Mouse (Mus musculus): ENCODE measurements around the gene Efna5. TPM values are rescaled to one million over a fixed set of nuclear protein-coding genes. Genes with fewer than 3 reads are reported as not detected.

The Efna5 gene
- polyA plus RNA-seq, 1 experiment: not detected

- no peak for TF ChIP-seq GATA1 (IDR thresholded peaks at IDR 0.05; ENCODE audit: borderline replicate concordance, low read length)
- no peak for TF ChIP-seq FLI1 (IDR thresholded peaks at IDR 0.05; ENCODE audit: low read length)
- Histone ChIP-seq H3K27me3 (replicated peaks) (no peaks in the 10 kb centered on the region), H3K36me3 (replicated peaks; ENCODE audit: low read length) (no peaks in the 10 kb centered on the region), H3K4me1 (no peaks in the 10 kb centered on the region), H3K9me3 (peaks cover 25% of the 10 kb centered on the region), H3K4me3 (replicated peaks) (no peak overlapping the region)
Observed at GRCm38 (mm10) chr17:62756951-62757350, 124.2 kb downstream of the Efna5 start.

GRCm38 (mm10) chr17:62755635-62756034, 125.5 kb downstream of the Efna5 start:
- peaks cover 19% of the 10 kb centered on the region for H3K9me3 ChIP-seq
- no peaks in the 10 kb centered on the region for H3K36me3 ChIP-seq (replicated peaks; ENCODE audit: low read length)
- TF ChIP-seq FLI1 (IDR thresholded peaks at IDR 0.05; ENCODE audit: low read length): no peak
- no peak for TF ChIP-seq GATA1 (IDR thresholded peaks at IDR 0.05; ENCODE audit: borderline replicate concordance, low read length)
- no peaks in the 10 kb centered on the region for H3K27me3 ChIP-seq (replicated peaks)
- H3K4me3 ChIP-seq (replicated peaks): no peak overlapping the region
- no peaks in the 10 kb centered on the region for H3K4me1 ChIP-seq

- H3K4me3 ChIP-seq (replicated peaks): no peak overlapping the region
- H3K9me3 ChIP-seq: peaks cover 14% of the 10 kb centered on the region
- H3K27me3 ChIP-seq (replicated peaks): no peaks in the 10 kb centered on the region
- TF ChIP-seq FLI1 (IDR thresholded peaks at IDR 0.05; ENCODE audit: low read length) (no peak), GATA1 (IDR thresholded peaks at IDR 0.05; ENCODE audit: borderline replicate concordance, low read length) (no peak)
- no peaks in the 10 kb centered on the region for H3K36me3 ChIP-seq (replicated peaks; ENCODE audit: low read length)
- H3K4me1 ChIP-seq: no peaks in the 10 kb centered on the region
Observed at GRCm38 (mm10) chr17:62754638-62755037, 126.5 kb downstream of the Efna5 start.

- no peak for TF ChIP-seq GATA1 (IDR thresholded peaks at IDR 0.05; ENCODE audit: borderline replicate concordance, low read length)
- no peak for TF ChIP-seq FLI1 (IDR thresholded peaks at IDR 0.05; ENCODE audit: low read length)
- H3K4me1 ChIP-seq: no peaks in the 10 kb centered on the region
- no peaks in the 10 kb centered on the region for H3K36me3 ChIP-seq (replicated peaks; ENCODE audit: low read length)
- no peaks in the 10 kb centered on the region for H3K27me3 ChIP-seq (replicated peaks)
- peaks cover 6% of the 10 kb centered on the region for H3K9me3 ChIP-seq
- no peak overlapping the region for H3K4me3 ChIP-seq (replicated peaks)
Observed at GRCm38 (mm10) chr17:62752381-62752889, 128.7 kb downstream of the Efna5 start.

- Histone ChIP-seq H3K4me3 (replicated peaks) (no peak overlapping the region), H3K9me3 (peaks cover 20% of the 10 kb centered on the region), H3K36me3 (replicated peaks; ENCODE audit: low read length) (no peaks in the 10 kb centered on the region), H3K27me3 (replicated peaks) (no peaks in the 10 kb centered on the region), H3K4me1 (no peaks in the 10 kb centered on the region)
- TF ChIP-seq GATA1 (IDR thresholded peaks at IDR 0.05; ENCODE audit: borderline replicate concordance, low read length) (no peak), FLI1 (IDR thresholded peaks at IDR 0.05; ENCODE audit: low read length) (no peak)
Observed at GRCm38 (mm10) chr17:62750647-62751046, 130.5 kb downstream of the Efna5 start.

GRCm38 (mm10) chr17:62748803-62749619, 132.1 kb downstream of the Efna5 start:
- H3K9me3 ChIP-seq: peaks cover 24% of the 10 kb centered on the region
- no peaks in the 10 kb centered on the region for H3K36me3 ChIP-seq (replicated peaks; ENCODE audit: low read length)
- H3K4me3 ChIP-seq (replicated peaks): peak overlapping the region; percentile 23
- TF ChIP-seq FLI1 (IDR thresholded peaks at IDR 0.05; ENCODE audit: low read length) (no peak), GATA1 (IDR thresholded peaks at IDR 0.05; ENCODE audit: borderline replicate concordance, low read length) (no peak)
- H3K27me3 ChIP-seq (replicated peaks): no peaks in the 10 kb centered on the region
- no peaks in the 10 kb centered on the region for H3K4me1 ChIP-seq

- Histone ChIP-seq H3K36me3 (replicated peaks; ENCODE audit: low read length) (no peaks in the 10 kb centered on the region), H3K4me1 (no peaks in the 10 kb centered on the region)
- TF ChIP-seq FLI1 (IDR thresholded peaks at IDR 0.05; ENCODE audit: low read length) (no peak), GATA1 (IDR thresholded peaks at IDR 0.05; ENCODE audit: borderline replicate concordance, low read length) (no peak)
Observed at GRCm38 (mm10) chr17:62747381-62747780, 133.7 kb downstream of the Efna5 start.

GRCm38 (mm10) chr17:62746827-62747226, 134.3 kb downstream of the Efna5 start:
- Histone ChIP-seq H3K4me1 (no peaks in the 10 kb centered on the region), H3K36me3 (replicated peaks; ENCODE audit: low read length) (no peaks in the 10 kb centered on the region), H3K9me3 (peaks cover 27% of the 10 kb centered on the region), H3K27me3 (replicated peaks) (no peaks in the 10 kb centered on the region), H3K4me3 (replicated peaks) (no peak overlapping the region)
- TF ChIP-seq FLI1 (IDR thresholded peaks at IDR 0.05; ENCODE audit: low read length) (no peak), GATA1 (IDR thresholded peaks at IDR 0.05; ENCODE audit: borderline replicate concordance, low read length) (no peak)

More at GRCm38 (mm10) chr17:62747381-62747780, 133.7 kb downstream of the Efna5 start:
- Histone ChIP-seq H3K4me3 (replicated peaks) (no peak overlapping the region), H3K27me3 (replicated peaks) (no peaks in the 10 kb centered on the region), H3K9me3 (peaks cover 27% of the 10 kb centered on the region)

GRCm38 (mm10) chr17:62745286-62745685, 135.8 kb downstream of the Efna5 start:
- TF ChIP-seq GATA1 (IDR thresholded peaks at IDR 0.05; ENCODE audit: borderline replicate concordance, low read length): no peak
- no peak for TF ChIP-seq FLI1 (IDR thresholded peaks at IDR 0.05; ENCODE audit: low read length)
- H3K9me3 ChIP-seq: peaks cover 27% of the 10 kb centered on the region
- no peaks in the 10 kb centered on the region for H3K27me3 ChIP-seq (replicated peaks)
- H3K36me3 ChIP-seq (replicated peaks; ENCODE audit: low read length): no peaks in the 10 kb centered on the region
- no peak overlapping the region for H3K4me3 ChIP-seq (replicated peaks)
- no peaks in the 10 kb centered on the region for H3K4me1 ChIP-seq

- Histone ChIP-seq H3K4me3 (replicated peaks) (no peak overlapping the region), H3K36me3 (replicated peaks; ENCODE audit: low read length) (no peaks in the 10 kb centered on the region), H3K9me3 (peaks cover 31% of the 10 kb centered on the region), H3K27me3 (replicated peaks) (no peaks in the 10 kb centered on the region), H3K4me1 (no peaks in the 10 kb centered on the region)
- TF ChIP-seq GATA1 (IDR thresholded peaks at IDR 0.05; ENCODE audit: borderline replicate concordance, low read length) (no peak), FLI1 (IDR thresholded peaks at IDR 0.05; ENCODE audit: low read length) (no peak)
Observed at GRCm38 (mm10) chr17:62744239-62744638, 136.9 kb downstream of the Efna5 start.
